Mouse (Mus musculus) megakaryocyte, embryonic 14.5 days (primary cell): ENCODE measurements at regions not wholly inside any gene's neighbourhood (a gene's known extent, or its start where the extent isn't known, plus 50 kb on each side); places are given as distances from the start of the nearest gene placed in this dataset.

Experiments
- FLI1 ChIP-seq: IDR thresholded peaks from 2 replicates; pipeline ENCODE4 v1.6.1; 2012; ENCODE audit warnings: low read length, inconsistent platforms, mixed read lengths
- GATA1 ChIP-seq: IDR thresholded peaks from 3 replicates; pipeline ENCODE4 v1.6.1; 2012; ENCODE audit warnings: mixed read lengths, low read length, inconsistent platforms, borderline replicate concordance

- TF ChIP-seq GATA1 = no peak
- no peak for TF ChIP-seq FLI1
These were observed 134.9 kb upstream of the Usp25 start for GRCm38 (mm10) chr16:76878576-76878975.
